Mouse (Mus musculus): ENCODE measurements around the gene Pias1. TPM values are rescaled to one million over a fixed set of nuclear protein-coding genes. Genes with fewer than 3 reads are reported as not detected.

Gene Pias1
- total RNA-seq, 2 experiments from 2014 or later = 55.2 to 55.8 TPM

DNA sequence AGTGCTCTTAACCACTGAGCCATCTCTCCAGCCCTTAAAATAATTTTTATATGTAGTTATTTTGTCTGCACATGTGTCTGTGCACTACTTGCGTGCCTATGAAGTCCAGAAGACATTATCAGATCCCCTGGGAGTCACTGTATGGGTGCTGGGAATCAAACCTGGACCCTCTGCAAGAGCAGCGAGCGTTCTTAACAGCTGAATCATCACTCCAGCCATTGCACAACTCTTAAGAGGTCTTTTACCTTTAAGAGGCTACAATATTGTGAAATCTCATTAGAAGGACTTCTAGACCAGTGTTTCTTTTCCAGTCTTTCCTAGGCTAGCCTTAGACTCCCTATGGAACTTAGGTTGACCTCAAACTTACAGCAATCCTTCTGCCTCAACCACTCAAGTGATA is 21.7 kb downstream of the Pias1 start:
- DNase-seq (ENCODE audit: low spot score in 2 of 2) = no peak
- intact Hi-C loops (cut with DNase I) = no loop called here

DNA sequence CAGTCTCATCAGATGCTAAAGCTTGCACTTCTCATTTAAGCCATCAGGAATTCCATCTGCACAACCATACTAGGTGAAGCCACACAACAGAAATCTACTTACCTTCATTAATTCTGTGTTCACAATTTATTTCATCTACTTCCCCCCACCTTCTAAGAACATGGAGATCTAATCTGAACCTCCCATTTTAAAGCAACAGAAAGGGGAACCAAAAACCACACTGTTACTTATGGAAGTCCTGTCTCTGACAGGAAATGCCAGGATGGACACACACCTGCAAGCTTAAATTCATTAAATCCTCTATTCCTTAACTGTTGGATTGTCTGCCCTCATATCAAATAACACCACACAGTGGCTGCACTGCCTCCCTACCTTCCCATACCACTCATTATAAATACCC is 35.0 kb downstream of the Pias1 start:
- intact Hi-C loops (cut with DNase I) = no loop called here
- DNase-seq (ENCODE audit: low spot score in 2 of 2) = no peak

DNA sequence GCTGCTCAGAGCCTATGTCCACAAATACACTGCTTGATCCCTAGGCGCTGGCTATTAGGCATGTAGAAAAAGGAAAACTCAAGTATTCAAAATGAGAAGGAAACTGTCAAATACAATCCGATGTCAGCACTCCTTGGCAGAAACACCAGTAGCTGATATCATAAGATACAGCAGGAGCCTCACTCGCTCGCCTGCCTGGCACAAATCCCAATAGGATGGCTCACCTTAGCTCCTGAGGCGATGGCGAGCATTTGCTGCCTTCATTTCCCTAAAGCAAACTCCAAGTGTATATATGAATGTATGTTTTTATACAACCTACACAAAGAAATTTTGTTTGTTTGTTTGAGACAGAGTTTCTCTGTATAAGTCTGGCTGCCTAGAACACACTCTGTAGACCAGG is 42.4 kb downstream of the Pias1 start:
- intact Hi-C loops (cut with DNase I) = no loop called here
- DNase-seq (ENCODE audit: low spot score in 2 of 2) = no peak

DNA sequence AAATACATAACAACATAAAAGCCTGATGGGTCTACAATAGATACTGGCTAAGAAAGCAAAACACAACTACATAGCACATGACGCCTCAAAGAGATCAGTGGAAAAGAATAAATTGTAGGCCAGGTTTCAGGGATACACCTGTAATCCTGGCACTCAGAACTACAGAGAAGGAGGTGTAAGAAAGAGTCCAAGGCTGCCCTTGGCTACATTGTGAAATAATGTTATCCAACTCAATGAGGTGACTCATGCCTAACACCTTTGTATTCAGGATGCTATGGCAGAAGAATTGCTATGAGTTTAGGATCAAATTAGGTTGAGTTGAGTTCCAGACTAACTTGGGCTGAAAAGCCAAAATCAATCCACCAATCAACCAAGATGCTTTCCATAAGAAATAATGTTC is 43.7 kb downstream of the Pias1 start:
- DNase-seq (ENCODE audit: low spot score in 2 of 2) = no peak
- intact Hi-C loops (cut with DNase I) = no loop called here

DNA sequence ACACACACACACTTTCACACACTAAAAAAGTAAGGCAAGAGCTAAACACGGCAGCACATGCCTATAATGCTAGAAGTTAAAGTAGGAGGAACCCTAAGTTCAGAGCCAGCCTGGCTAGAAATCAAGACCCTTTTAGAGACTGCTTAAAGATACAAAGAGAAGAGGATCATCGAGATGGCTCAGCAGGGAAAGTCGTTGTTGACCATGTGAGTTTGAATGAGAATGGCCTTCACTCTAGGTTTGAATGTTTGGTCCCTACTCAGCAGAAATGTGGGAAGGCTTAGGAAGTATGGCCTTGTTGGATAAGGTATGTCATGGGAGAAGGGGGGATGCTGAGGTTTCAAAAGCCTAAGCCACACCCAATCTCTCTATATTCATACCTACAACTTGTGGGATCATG is 46.8 kb downstream of the Pias1 start:
- no peak for DNase-seq (ENCODE audit: low spot score in 2 of 2)
- intact Hi-C loops (cut with DNase I) = no loop called here

DNA sequence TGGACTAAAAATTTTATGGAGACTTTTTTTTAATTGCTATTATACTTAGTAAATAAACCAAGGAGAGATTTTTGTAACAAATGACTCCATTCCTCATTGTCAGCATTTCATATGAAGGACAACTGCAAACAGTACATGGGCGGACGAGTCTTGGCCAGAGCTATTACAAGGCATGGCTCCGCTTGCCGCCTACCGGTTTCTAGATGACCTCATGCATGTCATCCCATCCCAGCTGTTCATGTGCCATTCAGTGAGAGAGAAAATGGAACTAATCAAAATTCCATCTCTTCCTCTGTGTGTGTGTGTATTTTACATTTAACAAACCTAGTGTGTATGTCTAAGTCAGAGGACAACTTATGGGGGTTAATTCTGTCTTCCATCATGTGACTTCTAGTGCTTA is 51.9 kb downstream of the Pias1 start:
- intact Hi-C loops (cut with DNase I) = no loop called here
- no peak for DNase-seq (ENCODE audit: low spot score in 2 of 2)

DNA sequence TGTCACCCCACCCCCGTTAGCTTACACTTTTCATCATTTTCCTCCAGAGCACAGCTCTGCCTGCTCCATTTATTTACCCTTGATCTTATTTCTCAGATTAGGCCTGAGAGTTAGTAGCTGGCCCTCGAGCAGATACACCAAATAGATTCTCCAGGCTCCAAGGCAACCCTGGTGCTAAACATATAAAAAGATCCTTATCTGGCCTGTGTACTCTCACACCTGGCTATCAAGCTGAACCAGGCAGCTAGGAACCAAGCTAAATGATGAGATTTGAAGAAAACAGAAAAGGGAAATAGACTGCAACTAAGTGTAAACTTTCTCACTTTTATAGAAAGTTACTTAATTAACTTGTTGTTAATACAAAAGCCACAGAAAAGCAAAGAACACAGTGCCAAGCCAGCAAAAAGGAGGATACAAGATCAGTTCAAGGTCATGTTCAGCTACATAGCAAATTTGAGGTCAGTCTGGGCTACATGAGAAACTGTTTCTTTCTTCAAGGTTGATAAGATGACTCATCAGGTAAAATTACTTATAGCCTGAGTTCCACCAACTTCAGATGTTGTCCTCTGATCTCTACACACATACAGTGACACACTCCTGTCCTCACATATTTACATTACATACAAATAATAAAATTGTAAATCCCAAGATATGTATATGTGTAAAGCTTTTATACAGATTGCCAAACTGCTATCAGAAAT is 52.9 kb downstream of the Pias1 start:
- intact Hi-C loops (cut with DNase I) = no loop called here

DNA sequence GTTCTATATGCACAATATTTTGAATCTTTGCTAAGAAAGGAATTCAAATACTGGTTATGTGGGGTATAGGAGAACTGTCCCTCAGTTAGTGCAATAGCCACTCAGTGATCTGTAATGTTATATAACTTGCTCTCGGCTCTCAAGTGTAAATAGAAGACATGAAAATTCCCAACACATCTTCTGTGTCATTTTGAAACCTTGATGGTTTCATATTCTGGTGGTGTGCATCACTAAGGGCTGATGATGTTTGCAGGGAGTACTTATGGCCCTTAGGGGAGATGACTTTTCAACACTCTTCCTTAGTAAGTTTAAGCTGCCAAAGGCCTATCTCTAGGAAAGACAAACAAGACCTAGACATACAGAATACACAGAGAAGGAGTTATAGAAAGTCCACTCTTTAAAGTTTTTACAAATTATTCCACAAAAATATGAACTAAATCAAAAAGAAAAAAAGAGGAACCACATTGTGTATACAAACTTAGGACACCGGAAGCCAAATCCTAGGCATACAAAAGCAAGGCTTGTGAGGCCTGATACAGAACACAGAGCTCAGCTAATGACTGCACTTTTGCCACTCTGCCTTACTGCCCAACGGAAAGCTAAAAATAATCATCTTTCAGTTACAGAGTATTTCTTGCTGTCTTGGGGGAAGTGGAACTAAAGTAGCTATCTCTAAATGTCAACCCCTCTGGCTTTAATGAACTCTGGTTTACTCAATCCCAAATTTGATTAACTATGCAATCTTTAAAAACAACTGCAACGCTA is 55.0 kb downstream of the Pias1 start:
- intact Hi-C loops (cut with DNase I) = no loop called here
- DNase-seq (ENCODE audit: low spot score in 2 of 2) = no peak

More for the DNA sequence above, 52.9 kb downstream of the Pias1 start:
- DNase-seq (ENCODE audit: low spot score in 2 of 2) = no peak

DNA sequence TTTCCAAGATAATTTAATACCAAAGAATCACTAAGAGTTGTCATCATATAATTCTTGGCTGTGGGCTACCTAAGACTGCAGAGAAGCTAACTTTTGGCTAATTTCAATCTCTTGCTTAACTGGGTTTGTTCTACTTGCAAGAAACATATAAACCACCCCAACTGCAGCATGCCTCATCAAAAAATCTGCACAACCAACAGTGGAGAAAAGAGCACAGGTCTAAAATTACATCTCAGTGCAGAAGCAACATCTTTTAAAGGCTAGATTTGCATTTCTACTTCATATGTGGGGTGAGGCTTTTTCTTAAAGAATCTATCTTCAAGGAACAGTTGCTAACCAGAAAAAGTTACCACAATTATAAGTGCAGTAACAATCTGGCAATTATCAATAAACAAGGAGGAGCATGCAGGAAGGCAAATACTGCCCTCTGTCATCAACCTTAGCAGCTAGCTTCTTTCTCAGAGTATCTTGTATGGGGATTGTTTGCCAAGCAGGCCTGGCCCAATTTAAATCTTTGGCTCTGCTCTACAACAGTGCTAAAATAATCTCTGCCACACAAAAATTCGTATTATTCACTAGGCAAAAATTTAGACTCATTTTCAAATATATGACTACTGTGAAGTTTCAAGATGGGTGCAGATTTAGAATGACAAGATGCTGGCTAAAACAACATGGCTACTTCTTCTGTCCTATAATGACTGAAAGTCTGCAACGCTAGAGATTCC is 62.7 kb downstream of the Pias1 start:
- intact Hi-C loops (cut with DNase I) = loop anchor here (5.0 kb wide), 1 partner anchor 147 kb away; no protein-coding TSS in a partner anchor
- peak; percentile 25 to 52 for DNase-seq (ENCODE audit: low spot score in 2 of 2)

DNA sequence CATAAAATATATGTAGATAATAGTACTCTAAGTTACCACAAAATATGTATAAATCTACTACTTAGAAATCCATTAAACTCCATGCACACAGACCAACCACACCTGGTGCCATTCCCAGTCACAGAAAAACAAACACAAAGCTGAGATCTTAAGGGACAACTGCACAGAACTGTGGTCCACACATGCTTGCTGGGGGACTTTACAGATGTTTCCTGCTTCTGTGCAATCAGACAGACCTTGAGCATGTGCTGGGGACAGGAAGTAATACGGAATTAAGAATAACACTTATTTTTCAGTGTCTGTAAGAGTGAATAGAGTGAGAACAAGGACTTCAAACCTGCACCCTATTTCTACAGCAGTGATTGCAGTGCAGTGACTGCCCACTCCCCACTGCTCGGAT is 66.8 kb downstream of the Pias1 start:
- DNase-seq (ENCODE audit: low spot score in 2 of 2) = no peak
- intact Hi-C loops (cut with DNase I) = no loop called here

DNA sequence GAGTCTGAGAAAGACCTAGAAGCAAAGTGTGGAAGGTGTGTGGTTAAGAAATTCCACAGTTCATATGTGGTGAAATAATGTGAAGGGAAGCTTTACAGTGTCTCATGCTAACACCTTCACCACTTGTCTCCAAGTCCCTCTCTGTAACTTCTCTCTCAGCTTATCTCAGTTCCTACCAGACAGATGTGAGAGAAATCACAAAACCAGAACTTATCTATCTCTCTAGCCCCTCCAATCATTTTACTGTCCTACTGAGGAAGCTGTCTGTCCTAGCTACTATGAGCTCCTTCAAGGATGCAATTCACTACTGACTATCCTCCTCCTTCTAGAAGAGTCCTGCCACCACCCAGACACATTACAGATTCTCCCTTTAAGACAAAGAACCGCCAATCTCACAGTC is 70.7 kb downstream of the Pias1 start:
- intact Hi-C loops (cut with DNase I) = no loop called here
- no peak for DNase-seq (ENCODE audit: low spot score in 2 of 2)

DNA sequence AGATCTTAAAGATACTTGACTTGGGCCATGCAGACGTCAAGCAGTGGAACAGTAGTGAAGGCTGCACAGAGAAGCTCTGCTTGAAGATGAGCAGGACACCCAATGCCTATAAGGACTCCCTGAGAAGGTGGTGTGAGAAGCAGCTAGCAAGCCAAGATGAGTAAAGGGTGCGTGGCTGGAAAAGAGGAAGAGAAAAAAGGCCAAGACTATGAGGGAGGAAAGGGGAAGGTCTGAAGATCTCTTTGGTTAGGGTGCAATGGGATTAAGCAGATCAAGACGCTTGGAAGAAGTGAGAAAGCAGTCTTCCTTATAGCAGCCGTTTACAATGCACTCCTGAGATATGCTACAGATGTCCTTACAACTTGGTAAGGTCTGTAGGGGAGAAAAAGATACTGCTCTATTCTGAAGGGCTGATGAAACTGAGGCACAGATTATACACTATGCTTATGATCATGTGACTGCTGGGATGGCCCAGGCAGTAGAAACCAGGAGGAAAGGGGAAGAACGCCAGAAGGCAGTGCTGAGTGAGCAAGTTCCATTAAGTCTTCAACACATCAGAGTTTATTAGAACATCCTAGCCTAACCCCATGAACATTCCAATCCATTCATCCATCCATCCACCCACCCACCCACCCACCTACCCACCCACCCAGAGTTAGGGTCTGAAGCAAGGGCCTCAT is 74.2 kb downstream of the Pias1 start:
- DNase-seq (ENCODE audit: low spot score in 2 of 2) = no peak
- intact Hi-C loops (cut with DNase I) = no loop called here

DNA sequence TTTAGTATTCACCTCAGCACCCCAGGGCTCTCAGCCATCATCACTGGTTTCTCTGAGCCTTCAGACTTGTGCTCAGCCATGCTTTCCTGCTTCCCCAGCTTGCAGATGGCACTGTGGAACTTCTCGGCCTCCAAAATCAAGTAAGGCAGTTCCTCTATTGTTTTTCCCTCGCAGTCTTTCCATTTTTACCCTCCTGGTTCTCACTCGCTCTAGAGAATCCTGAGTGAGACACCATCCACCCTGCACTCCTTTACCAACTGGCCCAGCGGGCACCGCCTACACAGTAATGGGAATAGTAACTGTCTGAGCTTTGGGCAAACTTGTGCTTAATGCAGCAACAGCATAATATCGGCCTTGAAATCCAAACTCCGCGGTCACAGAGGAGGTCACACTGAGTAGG is 82.7 kb downstream of the Pias1 start:
- intact Hi-C loops (cut with DNase I) = loop anchor here (10.0 kb wide), 1 partner anchor 70 kb away; no protein-coding TSS in a partner anchor
- no peak for DNase-seq (ENCODE audit: low spot score in 2 of 2)

DNA sequence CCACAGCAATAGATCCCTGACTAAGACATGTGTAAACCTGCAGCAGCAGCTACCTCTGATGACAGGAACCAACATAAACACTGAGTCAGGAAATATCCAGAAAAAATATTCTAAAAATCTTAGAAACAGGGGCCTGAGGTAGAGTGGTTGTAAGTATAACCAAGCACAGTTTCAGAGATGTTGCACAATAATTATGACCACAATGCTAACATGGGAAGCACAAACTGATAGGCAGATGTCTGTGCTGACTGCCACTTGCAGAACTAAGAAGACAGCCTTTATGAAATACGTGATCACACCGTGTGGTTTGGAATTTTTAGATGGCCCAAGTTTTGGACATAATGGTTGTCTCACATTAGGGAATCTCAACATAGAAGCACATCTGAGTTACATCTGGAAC is 83.9 kb downstream of the Pias1 start:
- DNase-seq (ENCODE audit: low spot score in 2 of 2) = no peak
- intact Hi-C loops (cut with DNase I) = loop anchor here (10.0 kb wide), 1 partner anchor 71 kb away; no protein-coding TSS in a partner anchor

DNA sequence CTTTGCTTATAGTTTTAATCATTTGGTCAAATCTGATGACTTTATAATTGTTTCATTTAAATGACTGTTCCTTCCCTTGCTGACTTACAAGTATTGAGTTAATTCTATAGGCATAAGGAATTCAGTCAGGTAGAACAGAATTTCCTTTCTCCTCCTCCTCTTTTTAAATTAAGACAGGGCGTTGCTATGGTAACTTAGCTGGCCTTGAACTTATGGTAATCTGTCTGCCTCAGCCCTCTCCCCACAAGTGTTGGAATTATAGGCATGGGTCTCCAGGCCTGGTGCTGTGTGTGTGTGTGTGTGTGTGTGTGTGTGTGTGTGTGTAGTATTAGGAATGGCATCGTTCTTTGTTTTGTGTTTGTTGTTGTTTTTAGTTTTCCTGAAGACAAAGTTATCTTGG is 86.0 kb downstream of the Pias1 start:
- intact Hi-C loops (cut with DNase I) = loop anchor here (10.0 kb wide), 1 partner anchor 73 kb away; no protein-coding TSS in a partner anchor
- no peak for DNase-seq (ENCODE audit: low spot score in 2 of 2)

DNA sequence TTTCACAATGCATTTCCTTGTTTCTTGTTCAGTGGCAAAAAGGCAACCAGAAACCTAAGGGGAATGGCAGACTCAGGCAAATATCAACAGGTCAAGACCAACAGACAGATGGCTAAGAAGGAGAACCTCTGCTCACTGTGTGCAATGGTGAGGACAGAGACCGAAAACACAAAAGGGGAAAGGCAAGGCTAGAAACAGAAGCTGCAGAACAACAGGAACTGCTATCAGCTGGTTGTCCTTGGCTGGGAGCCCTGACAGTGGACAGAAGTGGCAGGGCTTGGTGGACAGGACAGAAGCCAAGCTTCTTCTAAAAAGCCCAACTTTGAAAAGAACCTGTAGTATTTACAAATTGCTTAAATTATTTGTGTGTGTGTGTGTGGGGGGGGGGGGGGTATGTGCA is 93.2 kb downstream of the Pias1 start:
- intact Hi-C loops (cut with DNase I) = no loop called here
- peak in 1 of 2 experiments; percentile 19 for DNase-seq (ENCODE audit: low spot score in 2 of 2)

DNA sequence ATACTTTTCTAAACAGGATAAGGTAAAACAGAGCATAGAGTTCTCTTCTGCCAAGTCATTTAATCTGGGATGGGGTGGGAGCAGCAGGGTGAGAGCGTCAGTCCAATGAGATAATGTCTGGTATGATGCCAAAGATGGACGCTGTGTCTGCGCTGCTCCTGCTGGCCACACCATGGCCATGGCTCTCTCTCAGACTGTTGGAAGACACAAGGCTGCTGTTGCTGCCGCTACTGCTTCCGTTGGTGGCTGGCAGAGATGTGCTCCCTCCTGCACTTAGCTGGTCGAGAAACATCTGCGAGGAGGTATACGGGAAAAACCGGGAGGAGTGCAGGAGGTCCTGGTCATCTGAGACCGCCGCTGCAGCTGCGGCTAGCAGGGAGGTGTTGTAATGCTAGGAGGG is 105.9 kb downstream of the Pias1 start:
- intact Hi-C loops (cut with DNase I) = no loop called here
- no peak for DNase-seq (ENCODE audit: low spot score in 2 of 2)

DNA sequence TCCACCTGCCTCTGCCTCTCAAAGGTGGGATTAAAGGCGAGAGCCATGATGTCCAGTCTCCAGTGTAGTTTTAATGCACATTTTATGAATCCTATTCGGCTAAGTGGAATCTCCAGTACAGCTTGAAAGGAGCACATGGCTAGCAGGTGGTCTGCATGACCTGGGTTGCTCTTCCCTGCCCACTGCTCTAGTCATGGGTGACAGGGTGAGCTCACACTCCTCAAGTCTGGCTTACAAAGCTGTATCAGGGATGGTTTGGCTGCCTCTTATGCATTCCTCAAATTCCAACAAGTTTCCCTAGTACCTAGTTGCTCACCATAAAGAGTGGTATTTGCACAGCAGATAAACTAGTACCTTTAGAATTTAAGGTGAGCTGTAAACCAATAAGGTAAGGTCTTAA is 109.9 kb downstream of the Pias1 start:
- no peak for DNase-seq (ENCODE audit: low spot score in 2 of 2)
- intact Hi-C loops (cut with DNase I) = no loop called here

DNA sequence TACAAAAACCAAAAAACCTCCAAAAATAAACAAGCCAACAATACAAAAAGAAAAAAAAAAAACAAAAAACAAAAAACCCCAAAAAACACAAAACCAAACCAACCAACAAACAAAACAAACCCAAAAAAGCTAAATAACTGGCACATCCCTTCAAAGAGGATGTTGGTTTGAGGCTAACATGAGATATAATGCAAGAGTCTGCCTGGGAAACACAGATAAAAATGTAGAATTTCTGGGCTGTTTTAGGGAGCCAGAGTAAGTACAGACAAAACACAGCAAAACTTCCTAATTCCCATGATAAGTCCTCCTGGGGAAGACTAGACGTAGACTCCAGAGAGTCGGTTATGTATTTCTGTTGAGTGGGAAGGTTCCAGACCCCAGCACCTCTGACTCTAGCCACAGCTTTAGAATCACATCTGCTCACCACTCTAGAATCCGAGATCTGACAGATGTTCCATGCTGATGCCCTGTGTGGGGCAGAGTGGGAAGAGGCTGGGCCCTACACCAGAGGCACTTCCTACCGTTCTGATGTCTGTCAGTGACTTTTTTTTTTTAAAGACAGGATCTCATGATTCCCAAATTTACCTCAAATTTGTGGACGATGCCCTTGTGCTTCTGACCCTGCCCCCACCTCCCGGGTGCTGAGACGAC is 110.6 kb downstream of the Pias1 start:
- no peak for DNase-seq (ENCODE audit: low spot score in 2 of 2)
- intact Hi-C loops (cut with DNase I) = no loop called here

All from left cerebral cortex, postnatal 14 days (tissue).